Mouse (Mus musculus): ENCODE results near the gene Nptx1. TPM values are rescaled to one million over a fixed set of nuclear protein-coding genes. Genes with fewer than 3 reads are reported as not detected.
A peak's percentile ranks its signal among the peaks of the same experiment; 100 is the strongest.

Gene Nptx1
- polyA plus RNA-seq, 1 experiment from 2014 or later = 2.2 TPM

- Histone ChIP-seq H3K27ac (no peak overlapping the region), H3K27me3 (peaks cover 63% of the 10 kb centered on the region), H3K36me3 (no peaks in the 10 kb centered on the region), H3K4me1 (no peaks in the 10 kb centered on the region), H3K9ac (no peak overlapping the region), H3K9me3 (no peaks in the 10 kb centered on the region), H3K4me2 (replicated peaks) (no peak overlapping the region), H3K4me3 (no peak overlapping the region)
- no peak for ATAC-seq (ENCODE audit: low FRiP score, low read depth)
- 30% methylated on average over 14 of the region's 14 CpGs for WGBS
Measured at GRCm38 (mm10) chr11:119539944-119540343, 7.6 kb downstream of the Nptx1 start.

GRCm38 (mm10) chr11:119533745-119534144 lies 13.8 kb downstream of the Nptx1 start:
- H3K4me2 ChIP-seq (replicated peaks) = no peak overlapping the region
- no peak overlapping the region for H3K27ac ChIP-seq
- peaks cover 15% of the 10 kb centered on the region for H3K27me3 ChIP-seq
- WGBS = 59% methylated on average over 7 of the region's 7 CpGs
- ATAC-seq (ENCODE audit: low FRiP score, low read depth) = no peak
- H3K9ac ChIP-seq = no peak overlapping the region
- H3K4me3 ChIP-seq = no peak overlapping the region
- H3K9me3 ChIP-seq = no peaks in the 10 kb centered on the region
- H3K4me1 ChIP-seq = no peaks in the 10 kb centered on the region
- H3K36me3 ChIP-seq = no peaks in the 10 kb centered on the region

GRCm38 (mm10) chr11:119532460-119532859 lies 15.1 kb downstream of the Nptx1 start:
- H3K27ac ChIP-seq = no peak overlapping the region

GRCm38 (mm10) chr11:119528930-119529329 lies 18.6 kb downstream of the Nptx1 start:
- H3K4me2 ChIP-seq (replicated peaks) = no peak overlapping the region
- H3K4me3 ChIP-seq = no peak overlapping the region
- no peak overlapping the region for H3K27ac ChIP-seq
- H3K27me3 ChIP-seq = peaks cover 10% of the 10 kb centered on the region; the same call in 1 of the 2 replicates
- no peak for ATAC-seq (ENCODE audit: low FRiP score, low read depth)
- H3K9ac ChIP-seq = no peak overlapping the region
- WGBS = 63% methylated on average over 11 of the region's 11 CpGs
- H3K36me3 ChIP-seq = no peaks in the 10 kb centered on the region
- no peaks in the 10 kb centered on the region for H3K9me3 ChIP-seq
- H3K4me1 ChIP-seq = no peaks in the 10 kb centered on the region

More at GRCm38 (mm10) chr11:119532460-119532859, 15.1 kb downstream of the Nptx1 start:
- ATAC-seq (ENCODE audit: low FRiP score, low read depth) = no peak
- H3K9ac ChIP-seq = no peak overlapping the region
- H3K4me2 ChIP-seq (replicated peaks) = no peak overlapping the region
- peaks cover 10% of the 10 kb centered on the region; the same call in 1 of the 2 replicates for H3K27me3 ChIP-seq
- 80% methylated on average over 8 of the region's 8 CpGs for WGBS
- H3K4me1 ChIP-seq = no peaks in the 10 kb centered on the region
- H3K4me3 ChIP-seq = no peak overlapping the region
- H3K36me3 ChIP-seq = no peaks in the 10 kb centered on the region
- H3K9me3 ChIP-seq = no peaks in the 10 kb centered on the region

DNA sequence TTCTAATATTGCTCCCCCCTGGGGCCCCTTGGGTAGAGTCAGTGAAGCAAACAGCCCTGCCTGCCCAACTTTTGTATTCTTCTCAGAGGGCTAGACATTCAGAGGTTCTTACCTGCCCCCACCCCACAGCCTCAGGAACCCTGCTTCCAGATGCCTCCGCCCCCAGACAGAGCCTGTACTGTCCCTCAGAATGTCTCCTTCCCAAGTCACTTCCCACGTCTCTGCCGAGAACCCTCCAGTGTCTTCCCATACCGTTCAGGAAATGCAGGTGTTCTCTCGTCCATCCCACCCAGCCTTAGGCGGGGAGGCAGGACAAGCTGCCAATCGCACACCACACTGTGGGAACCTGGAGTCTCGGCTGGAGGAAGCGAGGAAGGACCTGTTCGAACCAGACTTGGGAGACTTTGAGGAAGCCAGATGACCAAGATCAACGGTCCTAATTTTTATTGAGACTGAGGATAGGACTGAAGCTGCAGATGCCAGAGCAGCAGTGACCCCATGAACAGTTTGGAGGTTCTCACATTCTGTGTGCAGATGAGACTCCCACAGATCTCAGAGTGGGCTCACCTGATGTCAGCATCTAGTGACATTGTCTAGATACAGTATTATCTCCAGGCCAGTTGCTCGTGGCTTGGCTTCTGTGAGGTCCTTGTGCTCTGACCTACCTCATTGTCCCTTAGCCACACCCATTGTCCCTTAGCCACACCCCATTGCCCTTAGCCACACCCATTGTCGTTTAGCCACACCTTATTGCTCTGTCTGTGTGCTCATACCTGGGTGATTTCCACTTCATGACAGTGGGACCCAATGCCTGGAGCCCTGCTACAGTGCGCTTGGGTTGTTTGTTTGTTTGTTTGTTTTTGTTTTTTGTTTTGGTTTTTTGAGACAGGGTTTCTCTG lies 21.2 kb downstream of the Nptx1 start:
- no peaks in the 10 kb centered on the region for H3K4me1 ChIP-seq
- no peak overlapping the region for H3K4me3 ChIP-seq
- WGBS = 71% methylated on average over 14 of the region's 14 CpGs
- peaks cover 4% of the 10 kb centered on the region; the same call in 1 of the 2 replicates for H3K9me3 ChIP-seq
- H3K27ac ChIP-seq = no peak overlapping the region
- no peaks in the 10 kb centered on the region for H3K36me3 ChIP-seq
- ATAC-seq (ENCODE audit: low FRiP score, low read depth) = no peak
- H3K9ac ChIP-seq = no peak overlapping the region
- no peaks in the 10 kb centered on the region for H3K27me3 ChIP-seq
- H3K4me2 ChIP-seq (replicated peaks) = no peak overlapping the region

GRCm38 (mm10) chr11:119524545-119524949 lies 23.0 kb downstream of the Nptx1 start:
- peak overlapping the region; percentile 52 for H3K4me3 ChIP-seq
- peaks cover 4% of the 10 kb centered on the region; the same call in 1 of the 2 replicates for H3K9me3 ChIP-seq
- WGBS = under 1% methylated on average over 33 of the region's 33 CpGs
- ATAC-seq (ENCODE audit: low FRiP score, low read depth) = peak; percentile 96
- no peaks in the 10 kb centered on the region for H3K4me1 ChIP-seq
- H3K9ac ChIP-seq = peak overlapping the region; percentile 65
- H3K27me3 ChIP-seq = no peaks in the 10 kb centered on the region
- peak overlapping the region; percentile 75 for H3K4me2 ChIP-seq (replicated peaks)
- H3K36me3 ChIP-seq = no peaks in the 10 kb centered on the region
- no peak overlapping the region for H3K27ac ChIP-seq

GRCm38 (mm10) chr11:119523392-119523791 lies 24.2 kb downstream of the Nptx1 start:
- 88% methylated on average over 3 of the region's 3 CpGs for WGBS
- Histone ChIP-seq H3K36me3 (no peaks in the 10 kb centered on the region), H3K4me3 (no peak overlapping the region), H3K9ac (no peak overlapping the region), H3K27me3 (no peaks in the 10 kb centered on the region; the same call in 1 of the 2 replicates), H3K9me3 (peaks cover 4% of the 10 kb centered on the region; the same call in 1 of the 2 replicates), H3K4me1 (no peaks in the 10 kb centered on the region), H3K4me2 (replicated peaks) (no peak overlapping the region), H3K27ac (no peak overlapping the region)
- no peak for ATAC-seq (ENCODE audit: low FRiP score, low read depth)

- peaks cover 4% of the 10 kb centered on the region; the same call in 1 of the 2 replicates for H3K9me3 ChIP-seq
- 74% methylated on average over 8 of the region's 8 CpGs for WGBS
- no peak overlapping the region for H3K27ac ChIP-seq
- H3K4me2 ChIP-seq (replicated peaks) = no peak overlapping the region
- no peak for ATAC-seq (ENCODE audit: low FRiP score, low read depth)
- no peaks in the 10 kb centered on the region for H3K4me1 ChIP-seq
- H3K9ac ChIP-seq = no peak overlapping the region
- no peaks in the 10 kb centered on the region for H3K36me3 ChIP-seq
- H3K4me3 ChIP-seq = no peak overlapping the region
- H3K27me3 ChIP-seq = no peaks in the 10 kb centered on the region; the same call in 1 of the 2 replicates
Measured at GRCm38 (mm10) chr11:119522779-119523178, 24.8 kb downstream of the Nptx1 start.

DNA sequence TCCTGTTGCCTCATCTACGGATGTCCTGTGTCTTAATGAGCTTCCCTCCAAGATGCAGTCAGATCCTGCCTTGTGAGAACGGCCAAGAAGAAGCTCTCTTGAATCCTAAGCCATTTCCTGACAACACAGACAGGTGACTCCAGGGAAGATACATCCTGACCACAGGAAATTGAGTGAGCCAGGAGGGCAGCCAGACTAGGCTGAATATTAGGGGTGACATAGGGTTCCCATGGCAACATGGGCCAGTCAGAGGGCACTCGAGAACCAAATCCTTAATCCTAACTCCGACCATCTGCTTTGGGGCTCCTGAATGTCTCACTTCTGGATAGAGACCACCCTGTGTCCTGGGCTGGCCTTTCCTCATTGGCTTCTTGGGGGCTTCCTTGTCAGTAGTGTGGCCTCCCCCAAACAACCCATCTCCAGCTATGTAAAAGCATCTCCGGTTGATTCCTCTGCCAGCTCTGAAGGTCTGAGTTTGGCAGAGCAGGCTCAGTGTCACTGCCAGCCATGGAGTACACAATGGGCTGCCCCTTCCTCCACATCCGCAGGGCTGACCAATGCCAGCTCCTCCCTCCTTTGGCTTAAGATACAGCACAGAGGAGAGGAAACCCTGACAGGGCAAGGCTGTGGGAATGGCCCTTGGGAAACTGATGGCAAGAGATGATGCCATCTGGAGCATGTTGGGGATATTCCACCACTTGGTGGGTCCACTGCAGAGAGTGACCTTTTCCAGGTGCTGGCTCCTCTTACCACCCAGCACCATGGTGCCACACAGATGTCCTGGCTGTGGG lies 25.4 kb downstream of the Nptx1 start:
- ATAC-seq (ENCODE audit: low FRiP score, low read depth) = no peak
- no peak overlapping the region for H3K4me3 ChIP-seq
- H3K9ac ChIP-seq = no peak overlapping the region
- H3K9me3 ChIP-seq = peaks cover 4% of the 10 kb centered on the region; the same call in 1 of the 2 replicates
- 86% methylated on average over 6 of the region's 6 CpGs for WGBS
- H3K27ac ChIP-seq = no peak overlapping the region
- no peaks in the 10 kb centered on the region; the same call in 1 of the 2 replicates for H3K27me3 ChIP-seq
- no peaks in the 10 kb centered on the region for H3K36me3 ChIP-seq
- no peak overlapping the region for H3K4me2 ChIP-seq (replicated peaks)
- no peaks in the 10 kb centered on the region for H3K4me1 ChIP-seq

- Histone ChIP-seq H3K27me3 (peaks cover 13% of the 10 kb centered on the region), H3K27ac (no peak overlapping the region), H3K9me3 (peaks cover 4% of the 10 kb centered on the region; the same call in 1 of the 2 replicates), H3K36me3 (no peaks in the 10 kb centered on the region), H3K9ac (no peak overlapping the region), H3K4me2 (replicated peaks) (no peak overlapping the region), H3K4me3 (no peak overlapping the region), H3K4me1 (peaks cover 2% of the 10 kb centered on the region)
- no peak for ATAC-seq (ENCODE audit: low FRiP score, low read depth)
Measured at GRCm38 (mm10) chr11:119520713-119521063, 26.9 kb downstream of the Nptx1 start.

GRCm38 (mm10) chr11:119520005-119520712 lies 27.4 kb downstream of the Nptx1 start:
- H3K4me1 ChIP-seq = peaks cover 7% of the 10 kb centered on the region
- H3K9ac ChIP-seq = no peak overlapping the region
- H3K4me2 ChIP-seq (replicated peaks) = no peak overlapping the region
- H3K4me3 ChIP-seq = no peak overlapping the region
- ATAC-seq (ENCODE audit: low FRiP score, low read depth) = no peak
- H3K36me3 ChIP-seq = no peaks in the 10 kb centered on the region
- 62% methylated on average over 5 of the region's 5 CpGs for WGBS
- no peak overlapping the region for H3K27ac ChIP-seq
- peaks cover 4% of the 10 kb centered on the region; the same call in 1 of the 2 replicates for H3K9me3 ChIP-seq
- H3K27me3 ChIP-seq = peaks cover 18% of the 10 kb centered on the region
